Mouse (Mus musculus) heart, postnatal 14 days (tissue): Measurements from ENCODE around the gene Tspan4. TPM values are rescaled to one million over a fixed set of nuclear protein-coding genes. Genes with fewer than 3 reads are reported as not detected.
A peak's percentile ranks its signal among the peaks of the same experiment; 100 is the strongest.

ENCODE experiments used
- DNase-seq, 2 experiments: peaks; one replicate each; pipeline ENCODE4 v3.0.0; 2021 to 2022
- intact Hi-C: fragments of 180-260 bp; cut with DNase I; formaldehyde crosslinking; loops from one replicate; pipeline ENCODE4 v1.15.1; 2025
- total RNA-seq, 2 experiments: library from RNA; stranded (reverse); gene quantifications; 2 replicates each; pipeline ENCODE4 v1.2.3; 2021

Gene Tspan4
- total RNA-seq, 2 experiments from 2014 or later = 24.0 to 31.2 TPM

- intact Hi-C loops = loop anchor here (5.0 kb wide), 1 partner anchor 46 kb away; the partner anchor contains the start of gene Gatd1
- DNase-seq = peak; percentile 70 to 72
Observed at GRCm38 (mm10) chr7:141457986-141458660, 16.9 kb upstream of the Tspan4 start.

GRCm38 (mm10) chr7:141458661-141459060 lies 16.4 kb upstream of the Tspan4 start:
- intact Hi-C loops = loop anchor here (5.0 kb wide), 1 partner anchor 46 kb away; the partner anchor contains the start of gene Gatd1
- no peak for DNase-seq

DNA sequence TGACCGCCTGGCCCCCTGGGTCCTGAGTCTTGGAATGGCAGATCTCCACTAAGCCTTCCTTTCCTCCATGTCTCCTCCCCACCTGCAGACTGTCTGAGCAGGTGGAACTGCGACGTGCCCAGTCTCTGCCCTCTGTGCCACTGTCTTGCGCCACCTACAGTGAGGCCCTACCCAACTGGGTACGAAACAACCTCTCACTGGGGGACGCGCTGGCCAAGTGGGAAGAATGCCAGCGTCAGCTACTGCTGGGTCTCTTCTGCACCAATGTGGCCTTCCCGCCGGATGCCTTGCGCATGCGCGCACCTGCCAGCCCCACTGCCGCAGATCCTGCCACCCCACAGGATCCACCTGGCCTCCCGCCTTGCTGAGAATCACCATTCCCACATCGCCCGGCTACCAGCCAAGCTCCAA lies 15.7 kb upstream of the Tspan4 start:
- no peak for DNase-seq
- intact Hi-C loops = loop anchor here (5.0 kb wide), 1 partner anchor 47 kb away; the partner anchor contains the start of gene Gatd1

GRCm38 (mm10) chr7:141460001-141460390 lies 15.0 kb upstream of the Tspan4 start:
- DNase-seq = peak in 1 of 2 experiments; percentile 46
- intact Hi-C loops = no loop called here

DNA sequence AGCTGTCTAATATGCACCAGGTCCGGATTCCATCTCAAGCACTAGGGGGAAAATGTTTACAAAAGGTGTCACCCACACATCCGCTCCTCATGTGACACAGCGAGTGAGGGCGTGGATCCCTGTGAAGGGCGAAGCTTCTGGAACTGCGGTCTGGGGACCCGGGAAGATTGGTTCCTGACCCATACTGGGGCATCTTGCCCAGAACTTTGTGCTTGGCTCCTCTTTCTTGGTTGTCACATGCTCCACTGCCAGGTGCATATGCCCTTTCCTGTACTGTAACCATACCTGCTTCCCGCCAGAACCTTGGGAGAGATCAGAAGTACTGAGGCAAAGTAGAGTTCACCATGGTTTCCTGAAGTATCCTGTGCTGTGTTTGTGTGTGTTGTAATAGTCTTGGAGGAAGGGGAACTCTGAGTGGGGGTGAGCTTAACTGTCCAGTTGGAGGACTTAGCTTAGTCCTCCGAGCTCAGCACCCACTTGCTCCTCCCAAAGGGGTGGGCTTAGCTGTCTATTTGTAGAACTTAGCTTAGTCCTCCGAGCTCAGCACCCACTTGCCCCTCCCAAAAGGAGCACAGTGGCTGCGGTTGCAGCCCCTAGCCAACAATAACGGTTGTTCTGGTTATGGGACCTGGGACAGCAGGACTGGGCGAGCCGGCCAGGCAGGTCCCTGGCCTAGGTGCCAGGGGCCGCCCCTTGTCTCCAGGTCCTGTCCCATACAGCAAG lies 14.5 kb upstream of the Tspan4 start, which contains the start of gene Cracr2b:
Gene Cracr2b, plus strand, starts transcription at position 704 of the 723 bp plus-strand sequence.
- intact Hi-C loops = no loop called here

DNA sequence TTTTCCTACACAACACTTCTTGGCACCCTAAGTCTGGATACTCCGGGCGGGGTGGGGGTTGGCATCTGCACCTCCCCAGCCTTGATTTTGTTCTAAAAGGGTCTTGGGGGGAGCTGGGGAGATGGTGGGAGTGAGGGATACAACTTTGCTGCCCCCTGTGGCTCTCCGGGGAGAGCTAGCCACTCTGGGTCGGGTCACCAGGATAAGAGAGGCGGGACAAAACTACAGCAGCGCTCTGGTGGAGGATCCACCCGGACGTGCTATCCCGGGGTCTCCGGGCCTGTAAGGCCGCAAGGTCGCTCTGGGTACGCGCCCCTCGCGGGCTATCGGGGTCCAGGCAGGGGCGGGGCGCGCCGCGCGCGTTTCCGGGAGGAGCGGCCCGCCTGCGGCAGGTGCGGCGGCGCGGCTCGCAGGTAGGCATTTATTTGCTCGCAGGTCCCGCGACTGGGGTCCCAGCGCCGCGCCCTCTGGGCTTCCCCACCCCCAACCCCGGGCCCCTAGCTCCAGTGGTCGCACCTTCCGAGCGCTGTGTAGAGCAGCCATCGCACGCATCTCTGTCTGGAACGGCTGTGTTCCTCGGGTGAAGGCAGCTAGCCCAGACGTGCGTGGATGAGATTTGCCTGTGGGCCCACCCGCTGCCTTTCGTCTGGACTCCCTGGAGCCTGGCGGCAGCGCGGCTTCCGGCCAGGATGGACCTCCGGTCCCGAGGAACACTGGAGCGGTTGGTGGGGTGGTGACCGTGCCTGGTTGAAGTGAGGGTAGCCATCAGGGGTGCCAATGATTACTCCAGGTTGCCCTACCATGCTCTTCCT lies 13.3 kb upstream of the Tspan4 start:
- intact Hi-C loops = no loop called here
- peak in 1 of 2 experiments; percentile 56 for DNase-seq

More for the DNA sequence above, 14.5 kb upstream of the Tspan4 start, which contains the start of gene Cracr2b:
- DNase-seq = peak in 1 of 2 experiments; percentile 40

DNA sequence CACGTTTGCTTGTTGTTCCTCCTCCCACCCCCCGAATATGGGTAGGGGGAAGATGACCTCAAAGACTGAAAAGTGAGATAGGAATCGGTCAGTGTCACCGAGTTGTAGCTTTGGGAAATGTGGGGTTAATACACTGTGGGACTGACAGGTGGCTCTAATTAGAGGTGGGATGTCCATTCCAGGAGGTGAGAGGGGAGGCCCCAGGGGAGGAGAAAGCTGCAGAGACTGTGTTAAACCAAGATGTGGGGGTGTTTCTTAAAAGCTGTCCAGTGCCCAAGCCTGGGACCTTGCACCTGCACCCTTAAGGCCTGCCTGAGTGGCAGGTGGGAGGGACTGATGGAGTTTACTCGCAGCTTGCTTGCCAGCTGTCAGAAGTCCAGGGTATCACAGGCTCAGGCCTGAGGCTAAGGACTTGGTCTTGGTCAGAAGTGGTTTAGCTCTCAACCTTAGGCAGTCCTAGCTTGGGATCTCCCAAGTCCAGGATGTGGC lies 12.7 kb upstream of the Tspan4 start:
- intact Hi-C loops = no loop called here
- peak in 1 of 2 experiments; percentile 65 for DNase-seq

DNA sequence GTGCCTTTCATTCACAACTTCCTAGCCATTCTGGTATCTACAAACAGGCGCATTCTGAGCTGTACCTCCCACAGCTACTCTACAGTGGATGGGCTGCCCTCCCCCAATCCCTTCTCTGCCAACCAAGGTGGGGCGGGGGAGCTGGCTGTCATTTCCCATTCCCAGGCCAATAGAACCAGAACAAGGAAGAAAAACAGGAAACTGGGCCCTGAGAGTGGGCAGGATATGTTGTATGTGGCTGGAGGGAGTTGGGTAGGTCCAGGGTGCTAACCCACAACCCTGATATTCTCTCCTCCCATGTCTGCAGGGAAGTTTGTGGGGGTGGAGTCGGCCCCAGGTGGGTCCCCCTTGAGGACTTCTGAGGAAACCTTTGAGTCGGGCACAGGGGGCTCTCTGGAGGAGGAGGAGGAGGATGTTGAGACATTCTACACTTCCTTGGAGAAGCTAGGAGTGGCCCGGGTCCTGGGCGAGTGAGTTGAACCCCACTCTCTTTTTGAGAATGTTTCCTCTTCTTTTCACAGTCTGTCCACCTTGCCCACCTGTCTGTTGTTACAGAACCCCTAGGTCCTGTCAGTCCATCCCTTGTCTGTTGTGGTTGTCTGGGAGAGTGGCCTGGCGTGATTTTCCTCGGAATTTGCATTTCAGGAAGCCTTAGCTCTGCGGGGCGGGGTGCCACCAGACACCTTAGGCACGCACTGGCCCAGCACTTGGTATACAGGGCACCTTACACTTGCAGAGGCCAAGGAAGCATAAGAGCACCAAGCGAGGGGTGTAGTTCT lies 11.0 kb upstream of the Tspan4 start:
- intact Hi-C loops = no loop called here
- DNase-seq = peak; percentile 70 to 73

DNA sequence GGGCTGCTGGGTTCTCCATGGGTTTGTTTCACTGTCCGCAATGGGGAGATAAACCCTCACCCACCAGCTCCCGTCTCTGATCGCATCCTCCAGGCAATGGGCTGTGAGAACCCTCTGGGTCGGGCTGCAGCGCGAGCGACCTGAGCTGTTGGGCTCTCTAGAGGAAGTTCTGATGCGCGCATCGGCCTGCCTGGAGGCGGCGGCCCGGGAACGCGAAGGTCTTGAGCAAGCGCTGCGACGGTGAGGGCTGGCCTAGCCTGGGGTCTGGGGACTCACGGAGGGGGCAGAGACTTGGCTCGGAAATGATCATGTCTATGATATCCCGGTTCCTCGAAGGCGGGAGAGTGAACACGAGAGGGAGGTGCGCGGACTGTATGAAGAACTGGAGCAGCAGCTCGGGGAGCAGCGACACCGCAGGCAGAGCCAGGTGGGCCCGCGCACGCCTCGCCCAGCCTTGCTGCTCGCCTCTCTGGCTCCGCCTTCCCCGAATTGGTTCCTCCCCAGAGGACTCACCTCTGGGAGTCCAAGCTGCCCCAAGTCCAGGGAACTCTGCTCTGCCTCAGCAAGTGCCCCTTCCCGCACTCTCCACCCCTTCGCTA lies 10.3 kb upstream of the Tspan4 start:
- peak; percentile 43 to 51 for DNase-seq
- intact Hi-C loops = no loop called here

DNA sequence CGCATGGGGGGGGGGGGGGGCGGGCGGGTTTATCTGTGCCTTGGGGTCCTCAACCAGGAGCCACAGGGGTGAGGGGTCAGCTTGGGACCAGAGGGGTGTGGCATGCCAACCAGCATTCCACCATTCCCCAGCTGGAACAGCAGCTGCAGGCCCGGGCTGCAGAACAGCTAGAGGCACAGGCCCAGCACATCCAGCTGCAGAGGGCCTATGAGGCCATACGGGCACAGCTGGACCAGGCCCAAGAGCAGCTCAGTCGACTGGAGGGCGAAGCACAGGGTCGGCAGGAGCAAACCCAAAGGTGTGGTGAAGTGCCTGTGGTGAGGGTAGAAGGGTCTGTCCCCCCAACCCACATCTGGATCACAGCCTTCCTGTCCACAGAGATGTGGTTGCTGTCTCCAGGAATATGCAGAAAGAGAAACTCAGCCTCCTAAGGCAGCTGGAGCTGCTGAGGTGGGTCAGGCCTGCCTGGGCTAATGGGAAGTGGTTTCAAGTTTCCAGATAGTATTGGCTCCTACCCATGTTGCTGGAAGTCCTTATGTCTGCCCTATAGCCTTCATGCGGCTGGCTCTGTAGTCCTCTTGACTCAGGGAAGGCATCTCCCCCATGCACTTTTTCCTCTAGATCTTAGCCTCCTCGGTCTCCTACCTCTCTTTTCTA lies 9.5 kb upstream of the Tspan4 start:
- intact Hi-C loops = no loop called here
- DNase-seq = peak; percentile 25 to 60

GRCm38 (mm10) chr7:141466045-141466394 lies 9.0 kb upstream of the Tspan4 start:
- intact Hi-C loops = no loop called here
- DNase-seq = peak; percentile 44 to 57

- DNase-seq = no peak
- intact Hi-C loops = no loop called here
Observed at GRCm38 (mm10) chr7:141466607-141467148, 8.4 kb upstream of the Tspan4 start.

DNA sequence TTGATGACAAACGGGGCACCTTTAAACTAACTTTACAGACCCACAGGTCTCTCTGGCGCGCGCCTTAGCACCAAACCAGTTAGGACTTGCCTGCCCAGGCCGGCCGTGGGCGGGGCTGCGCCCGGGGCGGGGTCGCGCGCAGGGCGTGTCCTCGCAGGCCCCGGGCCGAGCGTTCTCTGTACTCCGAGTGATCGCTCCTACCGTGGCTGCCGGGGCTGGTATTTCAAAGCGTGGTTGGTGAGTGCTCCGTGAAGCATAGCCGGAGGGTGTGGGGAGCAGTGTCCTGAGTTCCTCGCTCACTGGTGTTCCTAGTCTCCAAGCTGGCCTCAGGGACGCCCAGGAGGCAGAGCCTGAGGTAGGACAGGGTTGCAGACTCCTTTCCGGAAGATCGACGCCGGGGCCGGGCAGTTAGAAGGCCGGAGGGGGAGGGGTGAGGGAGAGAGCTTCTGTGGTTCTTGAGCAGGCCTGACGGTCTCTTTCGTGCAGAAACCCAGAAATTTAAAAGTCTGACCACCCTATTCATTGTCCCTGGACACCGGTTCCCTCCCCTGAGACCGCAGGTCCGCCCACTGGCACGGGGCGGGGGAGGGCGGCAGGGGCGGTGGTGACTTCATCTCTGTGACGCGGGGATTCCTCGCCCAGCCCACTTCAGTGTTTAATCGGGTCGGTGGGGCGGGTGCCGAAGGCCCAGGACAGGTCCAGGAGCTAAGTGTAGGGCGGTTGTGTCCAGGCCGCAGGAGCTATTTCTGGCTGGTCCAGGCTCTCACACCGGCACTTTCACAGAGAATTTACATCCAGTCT lies 7.6 kb upstream of the Tspan4 start, which contains the start of gene Cd151:
Gene Cd151, plus strand, starts transcription at position 163 of the 801 bp plus-strand sequence.
- DNase-seq = peak; percentile 92 to 94
- intact Hi-C loops = no loop called here

GRCm38 (mm10) chr7:141468164-141468521 lies 6.9 kb upstream of the Tspan4 start:
- intact Hi-C loops = no loop called here

DNA sequence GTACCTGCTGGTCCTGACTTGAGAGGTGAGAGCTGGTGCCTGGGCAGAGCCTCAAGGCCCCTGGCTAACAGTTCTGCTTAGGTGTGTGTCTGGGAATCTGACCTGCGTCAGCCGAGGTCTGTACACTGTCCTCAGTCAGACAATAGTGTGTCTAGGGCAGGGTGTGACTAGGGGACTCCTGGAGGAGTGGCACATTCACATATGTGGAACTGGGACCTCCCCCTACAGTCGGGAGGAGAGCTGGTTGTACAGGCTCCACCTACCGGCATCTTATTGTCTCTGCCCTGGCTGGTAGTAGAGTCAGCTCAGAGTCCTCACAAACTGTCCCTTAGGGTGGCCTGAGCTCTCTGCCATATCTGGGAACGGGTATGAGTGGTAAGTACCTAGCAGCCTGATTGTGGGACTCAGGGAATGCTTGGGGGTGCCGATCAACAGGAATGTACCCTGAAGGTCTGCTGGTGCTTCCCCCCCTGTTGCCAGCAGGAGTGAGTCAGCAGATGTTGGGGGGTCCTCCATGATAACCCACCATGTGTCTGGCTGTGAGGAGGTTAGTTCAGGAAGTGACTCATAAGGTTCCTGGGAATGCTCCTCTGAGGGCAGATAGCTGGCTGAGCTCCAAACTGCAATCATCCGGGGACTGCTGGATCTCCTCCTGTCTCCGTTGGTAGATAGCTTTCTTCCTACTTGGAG lies 6.4 kb upstream of the Tspan4 start:
- DNase-seq = peak; percentile 64 to 74
- intact Hi-C loops = no loop called here

More at GRCm38 (mm10) chr7:141468164-141468521, 6.9 kb upstream of the Tspan4 start:
- DNase-seq = peak; percentile 42 to 53

DNA sequence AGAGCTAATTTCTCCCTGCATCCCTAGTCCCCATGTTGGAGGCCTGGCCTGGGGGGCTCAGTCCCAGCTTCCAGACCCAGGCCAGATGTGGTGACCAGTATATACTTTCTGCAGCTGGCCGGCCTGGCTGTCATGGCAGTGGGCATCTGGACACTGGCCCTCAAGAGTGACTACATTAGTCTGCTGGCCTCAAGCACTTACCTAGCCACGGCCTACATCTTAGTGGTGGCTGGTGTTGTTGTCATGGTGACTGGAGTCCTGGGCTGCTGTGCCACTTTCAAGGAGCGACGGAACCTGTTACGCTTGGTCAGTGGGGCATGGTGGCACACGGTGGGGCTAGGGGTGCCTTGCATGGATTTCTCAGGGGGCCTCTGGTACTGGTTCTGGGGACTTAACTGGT lies 5.7 kb upstream of the Tspan4 start:
- intact Hi-C loops = no loop called here
- no peak for DNase-seq
